Mouse (Mus musculus) hindlimb bud, embryonic 11.5 days (tissue): Measurements from ENCODE around the gene Gga2.

Experiments
- DNase-seq: peaks from one replicate; pipeline ENCODE4 v3.0.0-alpha.2; 2012; ENCODE audit warnings: low read depth, low spot score; ENCODE audit errors: extremely low spot score

The Gga2 gene

GRCm38 (mm10) chr7:122012370-122012769 lies 8.7 kb downstream of the Gga2 start:
- DNase-seq: no peak

- DNase-seq: no peak
Observed at GRCm38 (mm10) chr7:122000396-122000795, 20.6 kb downstream of the Gga2 start.

GRCm38 (mm10) chr7:121995961-121996360 lies 25.1 kb downstream of the Gga2 start:
- no peak for DNase-seq

- peak; percentile 76 for DNase-seq
Observed at GRCm38 (mm10) chr7:121981307-121981871, 39.6 kb downstream of the Gga2 start, which contains the start of gene Cog7. Cog7 (minus strand) TSS chr7:121981711.

- DNase-seq: no peak
Observed at GRCm38 (mm10) chr7:121975031-121975430, 46.0 kb downstream of the Gga2 start.

- no peak for DNase-seq
Observed at GRCm38 (mm10) chr7:121971698-121972097, 49.3 kb downstream of the Gga2 start.

- no peak for DNase-seq
Observed at GRCm38 (mm10) chr7:121970250-121970649, 50.8 kb downstream of the Gga2 start.

GRCm38 (mm10) chr7:121968816-121969215 lies 52.2 kb downstream of the Gga2 start:
- no peak for DNase-seq

GRCm38 (mm10) chr7:121968242-121968641 lies 52.8 kb downstream of the Gga2 start:
- no peak for DNase-seq

GRCm38 (mm10) chr7:121966169-121966568 lies 54.9 kb downstream of the Gga2 start:
- no peak for DNase-seq

- no peak for DNase-seq
Observed at GRCm38 (mm10) chr7:121963883-121964398, 57.1 kb downstream of the Gga2 start.

GRCm38 (mm10) chr7:121962571-121962959 lies 58.5 kb downstream of the Gga2 start:
- DNase-seq: no peak

- DNase-seq: no peak
Observed at GRCm38 (mm10) chr7:121961913-121962570, 59.0 kb downstream of the Gga2 start.

GRCm38 (mm10) chr7:121955802-121956201 lies 65.2 kb downstream of the Gga2 start:
- no peak for DNase-seq

- DNase-seq: peak; percentile 22
Observed at GRCm38 (mm10) chr7:121954891-121955669, 65.9 kb downstream of the Gga2 start.

GRCm38 (mm10) chr7:121947513-121947912 lies 73.5 kb downstream of the Gga2 start:
- no peak for DNase-seq

- no peak for DNase-seq
Observed at GRCm38 (mm10) chr7:121946196-121946595, 74.8 kb downstream of the Gga2 start.

GRCm38 (mm10) chr7:121942371-121942770 lies 78.7 kb downstream of the Gga2 start:
- DNase-seq: no peak

- DNase-seq: no peak
Observed at GRCm38 (mm10) chr7:121941640-121942039, 79.4 kb downstream of the Gga2 start.

- DNase-seq: no peak
Observed at GRCm38 (mm10) chr7:121941016-121941415, 80.0 kb downstream of the Gga2 start.

- DNase-seq: no peak
Observed at GRCm38 (mm10) chr7:121939729-121940128, 81.3 kb downstream of the Gga2 start.

- no peak for DNase-seq
Observed at GRCm38 (mm10) chr7:121939244-121939643, 81.8 kb downstream of the Gga2 start.
